Mouse (Mus musculus): ENCODE measurements around the gene Fez2. TPM values are rescaled to one million over a fixed set of nuclear protein-coding genes. Genes with fewer than 3 reads are reported as not detected.

The Fez2 gene
- 18.7 TPM in 2 replicates for polyA plus RNA-seq (2015; fragmentation: Nextera tagmentation; extraction: Ambion mirVana)

DNA sequence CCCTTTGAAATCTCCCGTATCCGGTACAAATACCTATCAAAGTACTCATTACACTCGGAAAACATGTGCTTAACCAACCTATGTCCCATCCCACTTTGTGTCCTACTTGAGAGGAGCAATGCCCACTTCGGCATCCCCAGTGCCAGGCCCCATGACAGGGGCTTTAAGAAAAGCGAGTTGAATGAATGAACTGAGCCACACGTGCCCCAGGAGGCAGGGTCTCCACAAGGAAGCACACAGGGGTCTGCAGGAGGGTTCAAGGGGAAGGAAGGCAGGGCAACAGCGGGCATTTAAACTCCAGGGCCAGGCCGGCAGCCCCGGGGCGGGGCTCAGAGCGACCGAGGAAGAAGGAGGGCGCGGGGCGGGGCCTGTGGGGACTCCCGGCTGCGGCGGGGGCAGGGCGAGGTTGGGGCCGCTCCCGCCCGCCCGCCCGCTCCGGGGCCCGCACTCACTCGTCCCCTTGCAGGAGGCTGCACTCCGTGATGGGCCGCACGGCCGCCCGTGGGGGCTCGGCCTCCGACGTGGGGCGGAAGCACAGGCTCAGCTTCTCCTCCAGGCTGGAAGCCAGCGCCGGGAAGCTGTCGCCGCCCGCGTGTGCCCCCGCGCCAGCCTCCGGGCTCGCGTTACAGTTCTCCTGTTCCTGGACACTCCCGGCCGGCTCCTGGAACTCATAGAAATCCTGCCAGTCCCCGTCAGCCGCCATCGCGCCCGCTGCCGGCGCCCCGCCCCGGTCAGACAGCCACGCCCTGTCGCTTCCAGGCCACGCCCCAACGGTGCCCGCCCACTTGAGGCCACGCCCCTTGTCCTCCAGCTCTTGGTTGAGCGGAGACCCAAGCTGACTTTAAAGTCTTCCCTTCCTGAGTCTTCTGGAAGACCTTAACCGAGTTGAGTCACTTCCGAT, at the start of gene Fez2:
Gene Fez2 (minus strand): TSS at position 772 of the 901 bp plus-strand sequence.
- Histone ChIP-seq H3K36me3 (replicated peaks) (0 out of 2 replicates have a peak, but pooled peaks cover 2% of the 10 kb centered on the region), H3K4me1 (replicated peaks) (peaks cover 44% of the 10 kb centered on the region), H3K9ac (peak within 1 kb of the TSS; percentile 81), H3K9me3 (replicated peaks) (no peaks in the 10 kb centered on the region), H3K4me2 (peak within 1 kb of the TSS; percentile 80), H3K27ac (replicated peaks) (peak within 1 kb of the TSS; percentile 98), H3K27me3 (no peaks in the 10 kb centered on the region), H3K4me3 (replicated peaks) (peak within 1 kb of the TSS; percentile 81)
- ATAC-seq (ENCODE audit: insufficient read depth) = peak; percentile 96
- under 1% methylated on average over 59 of the region's 67 CpGs for WGBS (ENCODE audit: insufficient replicate concordance)

DNA sequence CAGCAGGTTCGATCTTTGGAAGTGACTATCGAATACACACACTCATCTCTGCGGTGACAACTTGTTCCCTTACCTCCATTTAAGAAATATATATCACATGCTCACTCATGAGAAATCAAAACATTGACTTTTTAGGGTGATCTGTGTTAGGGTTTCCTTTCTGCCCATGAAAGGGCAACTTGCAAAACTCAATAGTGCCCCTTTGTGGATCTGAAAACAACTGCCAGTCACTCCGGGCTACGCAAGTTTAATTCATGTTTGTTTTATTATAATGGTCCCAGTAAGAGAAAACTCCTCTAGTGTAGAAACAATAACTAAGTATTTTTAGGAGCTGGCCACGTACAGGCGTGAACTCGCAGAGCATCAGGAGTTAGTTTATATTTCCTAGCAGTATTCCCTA, 47.5 kb upstream of the Fez2 start:
- Histone ChIP-seq H3K9me3 (replicated peaks) (no peaks in the 10 kb centered on the region), H3K4me1 (replicated peaks) (no peaks in the 10 kb centered on the region), H3K36me3 (replicated peaks) (no peaks in the 10 kb centered on the region), H3K4me3 (replicated peaks) (no peak overlapping the region), H3K4me2 (no peak overlapping the region), H3K27ac (replicated peaks) (no peak overlapping the region), H3K9ac (no peak overlapping the region), H3K27me3 (no peaks in the 10 kb centered on the region)
- 71% methylated on average over 8 of the region's 8 CpGs for WGBS (ENCODE audit: insufficient replicate concordance)
- no peak for ATAC-seq (ENCODE audit: insufficient read depth)

DNA sequence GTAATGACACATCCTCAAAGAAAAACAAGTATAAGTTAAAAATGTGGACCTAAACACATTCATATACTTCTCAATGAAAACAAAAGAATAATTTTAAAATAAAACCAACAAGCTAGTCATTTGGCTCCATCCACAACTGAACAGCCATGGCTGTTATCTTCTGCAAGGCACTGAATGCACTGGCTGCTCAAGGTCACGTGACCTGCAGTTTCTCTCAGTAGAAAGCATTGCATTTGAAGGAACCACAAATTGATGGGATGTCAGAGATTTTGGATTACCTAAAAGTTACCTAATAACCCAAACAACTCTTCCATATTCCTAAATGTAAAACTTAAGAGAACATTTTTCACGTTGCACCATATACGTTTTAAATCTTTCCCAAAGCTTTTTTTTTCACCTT, 47.1 kb upstream of the Fez2 start:
- Histone ChIP-seq H3K9me3 (replicated peaks) (no peaks in the 10 kb centered on the region), H3K4me2 (no peak overlapping the region), H3K27ac (replicated peaks) (no peak overlapping the region), H3K9ac (no peak overlapping the region), H3K27me3 (no peaks in the 10 kb centered on the region), H3K36me3 (replicated peaks) (no peaks in the 10 kb centered on the region), H3K4me1 (replicated peaks) (no peaks in the 10 kb centered on the region), H3K4me3 (replicated peaks) (no peak overlapping the region)
- WGBS (ENCODE audit: insufficient replicate concordance) = 66% methylated on average over 3 of the region's 3 CpGs
- no peak for ATAC-seq (ENCODE audit: insufficient read depth)

DNA sequence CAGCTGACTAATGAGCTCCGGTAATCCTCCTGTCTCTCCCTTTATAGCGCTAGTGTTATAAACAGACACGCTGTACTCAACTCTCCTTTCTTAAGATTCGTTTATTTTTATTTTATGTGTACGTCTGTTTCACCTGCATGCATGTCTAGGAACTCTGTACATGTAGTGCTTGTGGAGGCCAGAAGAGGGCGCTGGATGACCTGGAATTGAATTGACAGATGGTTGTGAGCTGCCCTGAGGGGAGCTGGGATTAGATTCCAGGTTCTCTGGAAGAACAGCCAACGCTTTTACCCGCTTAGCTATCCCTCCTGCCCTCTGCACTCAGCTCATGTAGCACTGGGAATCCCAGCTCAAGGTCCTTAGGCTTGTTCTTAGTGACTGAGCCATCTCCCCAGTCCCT, 42.2 kb upstream of the Fez2 start:
- no peaks in the 10 kb centered on the region; the same call in 1 of the 2 replicates for H3K27me3 ChIP-seq
- WGBS (ENCODE audit: insufficient replicate concordance) = 62% methylated on average over 8 of the region's 8 CpGs
- H3K4me1 ChIP-seq (replicated peaks) = no peaks in the 10 kb centered on the region
- H3K27ac ChIP-seq (replicated peaks) = no peak overlapping the region
- no peak overlapping the region for H3K4me3 ChIP-seq (replicated peaks)
- no peaks in the 10 kb centered on the region for H3K36me3 ChIP-seq (replicated peaks)
- no peak overlapping the region for H3K4me2 ChIP-seq
- no peak overlapping the region for H3K9ac ChIP-seq
- ATAC-seq (ENCODE audit: insufficient read depth) = no peak
- no peaks in the 10 kb centered on the region for H3K9me3 ChIP-seq (replicated peaks)

DNA sequence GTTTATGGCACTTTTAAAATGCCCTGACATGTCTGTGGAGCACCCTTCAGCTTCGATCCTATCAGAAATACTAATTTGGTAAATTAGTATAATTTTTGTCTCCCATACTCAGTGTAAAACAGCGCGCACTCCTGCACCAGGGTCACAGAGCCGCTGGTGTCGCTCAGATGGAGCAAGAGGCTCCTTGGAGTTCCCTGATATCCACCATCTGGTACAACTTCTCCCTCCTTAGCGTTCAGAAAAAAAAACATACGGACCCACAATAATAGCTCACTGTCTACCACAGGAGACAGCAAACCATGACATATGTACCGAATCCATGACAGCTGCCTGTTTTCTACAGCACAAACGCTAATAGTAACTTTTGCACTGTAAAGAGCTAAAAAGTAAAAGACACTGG, 37.6 kb upstream of the Fez2 start:
- Histone ChIP-seq H3K4me2 (no peak overlapping the region), H3K9ac (no peak overlapping the region), H3K27ac (replicated peaks) (no peak overlapping the region), H3K4me1 (replicated peaks) (no peaks in the 10 kb centered on the region), H3K36me3 (replicated peaks) (no peaks in the 10 kb centered on the region), H3K27me3 (no peaks in the 10 kb centered on the region; the same call in 1 of the 2 replicates), H3K4me3 (replicated peaks) (no peak overlapping the region), H3K9me3 (replicated peaks) (no peaks in the 10 kb centered on the region)
- no peak for ATAC-seq (ENCODE audit: insufficient read depth)
- WGBS (ENCODE audit: insufficient replicate concordance) = 66% methylated on average over 9 of the region's 9 CpGs

DNA sequence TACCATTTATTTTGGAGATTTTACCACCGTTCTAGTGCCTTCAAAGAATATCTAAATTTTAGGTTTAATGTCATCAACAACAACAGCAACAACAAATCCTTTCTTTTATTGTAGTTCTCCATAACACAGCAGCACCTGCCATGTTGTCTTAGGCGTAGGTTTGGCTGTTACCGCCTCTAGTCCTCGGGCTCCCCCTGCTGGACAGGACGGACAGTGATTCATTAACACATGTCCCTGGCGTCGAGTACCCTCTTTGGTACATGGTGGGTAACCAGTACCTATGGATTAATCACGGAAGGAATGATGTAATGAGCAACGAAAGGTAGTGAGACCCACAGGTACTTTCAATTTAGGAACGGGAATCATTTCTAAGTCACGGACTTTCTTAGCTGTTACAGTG, 37.2 kb upstream of the Fez2 start:
- H3K9me3 ChIP-seq (replicated peaks) = no peaks in the 10 kb centered on the region
- no peak overlapping the region for H3K27ac ChIP-seq (replicated peaks)
- H3K9ac ChIP-seq = no peak overlapping the region
- 23% methylated on average over 11 of the region's 11 CpGs for whole genome bisulfite sequencing (ENCODE audit: insufficient replicate concordance)
- H3K4me3 ChIP-seq (replicated peaks) = no peak overlapping the region
- no peaks in the 10 kb centered on the region; the same call in 1 of the 2 replicates for H3K27me3 ChIP-seq
- no peak overlapping the region for H3K4me2 ChIP-seq
- no peak for ATAC-seq (ENCODE audit: insufficient read depth)
- no peaks in the 10 kb centered on the region for H3K36me3 ChIP-seq (replicated peaks)
- H3K4me1 ChIP-seq (replicated peaks) = no peaks in the 10 kb centered on the region

DNA sequence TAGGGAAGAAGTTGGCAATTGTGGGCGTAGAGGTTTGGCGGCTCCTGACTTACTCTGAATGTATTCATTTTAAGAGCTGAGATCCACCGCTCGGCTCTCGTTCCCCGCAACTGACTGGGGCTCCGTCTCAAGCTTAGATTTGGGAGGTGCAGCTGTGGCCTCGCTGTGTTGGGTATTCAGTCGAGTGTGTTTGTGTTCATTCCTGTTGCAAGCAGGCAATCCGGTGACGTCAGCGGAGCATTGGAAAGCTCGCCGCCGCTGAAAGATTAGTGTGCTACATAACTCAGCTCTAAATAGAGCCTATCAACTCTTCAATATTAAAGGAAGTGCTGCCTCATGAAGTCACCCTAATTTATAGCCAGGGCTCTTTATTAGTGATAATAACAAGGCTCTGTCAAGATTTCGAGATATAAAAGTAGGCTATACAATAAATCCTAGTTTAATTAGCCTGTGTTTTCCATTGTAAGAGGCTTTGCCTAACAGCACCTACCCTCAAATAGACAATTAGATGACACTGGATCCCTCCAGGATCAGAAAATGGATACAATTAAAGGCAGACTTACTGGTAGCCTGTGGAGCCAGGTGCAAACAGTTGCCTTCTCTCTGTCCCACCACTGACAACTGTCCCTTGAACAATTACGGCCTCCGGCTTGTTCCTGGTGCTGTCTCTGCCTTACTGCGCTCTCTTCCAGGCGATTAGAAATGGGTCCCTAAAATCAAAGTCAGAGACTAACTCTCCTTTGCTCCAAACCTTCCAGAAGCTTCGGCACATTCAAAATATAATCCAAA, 36.4 kb upstream of the Fez2 start:
- 75% methylated on average over 21 of the region's 21 CpGs for WGBS (ENCODE audit: insufficient replicate concordance)

DNA sequence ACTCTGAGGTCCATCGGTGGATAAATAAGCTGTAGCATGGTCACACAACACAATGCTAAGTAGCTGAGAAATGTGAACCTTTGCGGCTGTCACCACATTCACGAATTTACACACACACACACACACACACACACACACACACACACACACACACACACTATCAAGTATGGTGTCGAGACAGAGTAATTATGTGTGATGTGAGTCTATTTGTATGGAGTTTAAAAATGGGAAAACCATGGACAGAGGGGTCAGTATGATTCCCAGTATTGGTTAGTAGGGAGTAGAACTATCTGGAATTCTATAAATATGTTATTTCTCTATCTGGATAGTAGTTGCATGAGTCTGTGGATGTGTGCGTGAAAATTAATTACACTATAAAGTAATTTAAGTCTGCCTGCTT, 35.6 kb upstream of the Fez2 start:
- ATAC-seq (ENCODE audit: insufficient read depth) = no peak
- Histone ChIP-seq H3K4me3 (replicated peaks) (no peak overlapping the region), H3K9ac (no peak overlapping the region), H3K36me3 (replicated peaks) (no peaks in the 10 kb centered on the region), H3K4me1 (replicated peaks) (no peaks in the 10 kb centered on the region), H3K9me3 (replicated peaks) (no peaks in the 10 kb centered on the region), H3K27ac (replicated peaks) (no peak overlapping the region), H3K27me3 (no peaks in the 10 kb centered on the region; the same call in 1 of the 2 replicates), H3K4me2 (no peak overlapping the region)
- 78% methylated on average over 5 of the region's 5 CpGs for WGBS (ENCODE audit: insufficient replicate concordance)

More for the DNA sequence above, 36.4 kb upstream of the Fez2 start:
- H3K4me3 ChIP-seq (replicated peaks) = no peak overlapping the region
- H3K36me3 ChIP-seq (replicated peaks) = no peaks in the 10 kb centered on the region
- no peaks in the 10 kb centered on the region for H3K4me1 ChIP-seq (replicated peaks)
- H3K9ac ChIP-seq = no peak overlapping the region
- H3K4me2 ChIP-seq = no peak overlapping the region
- H3K27ac ChIP-seq (replicated peaks) = no peak overlapping the region
- no peaks in the 10 kb centered on the region; the same call in 1 of the 2 replicates for H3K27me3 ChIP-seq
- H3K9me3 ChIP-seq (replicated peaks) = no peaks in the 10 kb centered on the region
- ATAC-seq (ENCODE audit: insufficient read depth) = no peak

DNA sequence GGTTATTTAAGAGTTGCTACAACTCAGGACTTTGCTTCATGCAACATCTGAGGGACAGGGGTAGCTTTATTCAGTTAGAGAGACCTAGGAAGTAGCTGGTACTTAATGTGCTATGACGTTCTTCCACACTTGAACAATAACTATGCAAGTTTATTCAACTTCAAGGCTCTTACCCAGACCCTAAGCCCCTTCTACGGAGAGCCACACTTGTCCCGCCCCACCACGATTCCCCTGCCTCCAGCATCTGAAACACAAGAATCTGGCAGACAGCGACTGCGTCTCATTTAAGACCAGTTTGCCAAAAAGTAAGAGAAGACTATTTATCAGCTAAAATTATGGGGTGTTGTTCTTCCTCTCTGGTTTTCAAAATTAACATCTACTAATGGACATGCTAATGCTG, 33.9 kb upstream of the Fez2 start:
- no peak for ATAC-seq (ENCODE audit: insufficient read depth)

DNA sequence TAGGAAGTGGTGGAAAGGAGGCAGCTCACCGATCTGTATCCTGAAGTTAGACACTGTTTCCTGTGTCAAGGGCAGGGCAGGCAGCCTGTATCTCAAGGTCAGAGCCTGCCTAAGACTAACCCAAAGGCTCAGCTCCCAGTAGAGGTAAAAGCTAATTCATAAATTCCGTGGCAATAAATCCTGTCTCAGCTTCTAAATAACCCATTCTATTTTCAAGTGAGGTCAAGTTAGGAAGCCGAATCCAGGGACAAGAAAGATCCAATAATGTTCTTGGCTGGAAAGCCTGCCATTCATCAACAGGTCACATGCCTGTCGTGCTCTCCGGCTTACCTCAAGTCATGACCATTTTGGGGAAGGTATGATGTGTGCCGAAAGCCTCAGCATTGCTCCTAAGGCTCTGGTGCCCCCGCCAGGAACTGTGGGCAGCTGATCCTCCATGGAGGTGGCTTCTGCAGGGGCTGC, 33.4 kb upstream of the Fez2 start:
- no peak overlapping the region for H3K4me3 ChIP-seq (replicated peaks)
- ATAC-seq (ENCODE audit: insufficient read depth) = no peak
- H3K27ac ChIP-seq (replicated peaks) = no peak overlapping the region
- no peaks in the 10 kb centered on the region; the same call in 1 of the 2 replicates for H3K27me3 ChIP-seq
- no peaks in the 10 kb centered on the region for H3K4me1 ChIP-seq (replicated peaks)
- 25% methylated on average over 7 of the region's 7 CpGs for WGBS (ENCODE audit: insufficient replicate concordance)
- no peaks in the 10 kb centered on the region for H3K9me3 ChIP-seq (replicated peaks)
- H3K36me3 ChIP-seq (replicated peaks) = no peaks in the 10 kb centered on the region
- no peak overlapping the region for H3K4me2 ChIP-seq
- no peak overlapping the region for H3K9ac ChIP-seq

More for the DNA sequence above, 33.9 kb upstream of the Fez2 start:
- Histone ChIP-seq H3K27me3 (no peaks in the 10 kb centered on the region; the same call in 1 of the 2 replicates), H3K4me2 (no peak overlapping the region), H3K9ac (no peak overlapping the region), H3K27ac (replicated peaks) (no peak overlapping the region), H3K36me3 (replicated peaks) (no peaks in the 10 kb centered on the region), H3K9me3 (replicated peaks) (no peaks in the 10 kb centered on the region), H3K4me3 (replicated peaks) (no peak overlapping the region), H3K4me1 (replicated peaks) (no peaks in the 10 kb centered on the region)
- WGBS (ENCODE audit: insufficient replicate concordance) = 65% methylated on average over 6 of the region's 6 CpGs

DNA sequence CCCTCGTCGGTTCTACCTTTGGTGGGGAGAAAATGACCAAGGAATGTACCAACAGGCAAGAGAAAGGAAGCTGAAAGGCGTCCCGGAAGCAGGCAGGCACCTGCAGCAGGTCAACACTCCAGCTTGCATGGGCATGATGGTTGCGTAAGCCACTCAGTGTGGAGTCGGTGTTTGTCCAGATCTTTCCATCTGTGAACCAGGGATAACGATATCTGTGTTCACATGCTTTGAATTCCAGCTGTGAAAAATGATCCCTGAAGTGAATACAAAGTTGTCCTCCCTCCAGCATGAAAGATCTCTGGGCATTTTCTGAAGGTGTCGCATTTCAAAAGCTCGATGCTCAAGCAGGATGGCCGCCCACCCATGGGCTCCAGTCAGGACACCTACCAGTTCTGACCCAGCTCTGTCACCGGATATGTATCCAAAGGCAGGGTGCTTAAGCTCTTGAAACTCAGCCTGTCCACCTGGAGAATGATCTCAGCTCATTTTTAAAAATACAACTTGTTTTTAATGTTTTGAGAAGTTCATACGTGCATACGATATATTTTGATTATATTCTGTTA, 31.8 kb upstream of the Fez2 start:
- no peak for ATAC-seq (ENCODE audit: insufficient read depth)
- no peaks in the 10 kb centered on the region for H3K36me3 ChIP-seq (replicated peaks)
- H3K4me2 ChIP-seq = no peak overlapping the region
- H3K9ac ChIP-seq = no peak overlapping the region
- no peak overlapping the region for H3K27ac ChIP-seq (replicated peaks)
- no peaks in the 10 kb centered on the region for H3K4me1 ChIP-seq (replicated peaks)
- 62% methylated on average over 13 of the region's 13 CpGs for WGBS (ENCODE audit: insufficient replicate concordance)
- no peaks in the 10 kb centered on the region for H3K27me3 ChIP-seq
- H3K9me3 ChIP-seq (replicated peaks) = no peaks in the 10 kb centered on the region
- no peak overlapping the region for H3K4me3 ChIP-seq (replicated peaks)

Measured in liver, embryonic 15.5 days (tissue).